Mouse (Mus musculus) C2C12 (cell line): Measurements from ENCODE around the gene Itpkb.

Experiments
- CTCF ChIP-seq: IDR thresholded peaks from one replicate; pipeline ENCODE4 v1.5.1; 2011; ENCODE audit not compliant: control insufficient read depth, insufficient read depth, insufficient read length
- USF1 ChIP-seq: IDR thresholded peaks from one replicate; pipeline ENCODE4 v1.6.1; 2011; ENCODE audit warnings: low read depth, mild to moderate bottlenecking, control low read depth, moderate library complexity

DNA sequence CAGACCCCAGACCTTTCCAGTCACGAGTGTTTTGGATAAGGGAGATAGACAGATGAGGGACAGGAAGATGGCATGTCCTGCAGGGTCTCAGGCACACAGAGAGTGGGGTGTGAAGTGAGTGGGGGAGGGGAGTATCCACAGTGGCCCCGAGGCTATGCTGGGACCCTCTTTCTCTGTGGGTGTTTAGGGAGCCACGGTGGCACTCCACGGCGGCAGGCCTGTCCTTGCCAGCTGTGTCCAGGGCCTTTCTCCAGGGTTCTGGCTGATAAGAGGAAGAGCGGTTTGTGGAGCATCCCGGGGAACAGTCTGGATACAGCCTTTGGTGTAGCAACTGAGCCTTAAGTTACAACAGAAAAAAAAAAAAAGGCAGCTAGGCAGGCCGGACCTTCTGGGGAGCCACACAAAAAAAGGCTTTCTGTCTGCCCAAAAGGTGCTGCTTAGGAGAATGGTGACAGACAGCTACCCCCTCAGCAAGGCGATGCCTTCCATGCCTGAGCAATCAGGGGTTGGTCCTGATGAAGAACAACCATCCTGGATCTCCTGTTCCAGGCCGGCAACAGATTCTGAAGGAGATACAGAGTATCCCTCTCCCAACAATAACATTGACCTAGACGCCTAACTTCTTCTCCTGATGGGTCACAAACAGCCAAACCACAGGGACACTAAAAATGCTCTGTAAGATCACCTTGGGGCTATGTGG, 76.2 kb downstream of the Itpkb start:
- TF ChIP-seq USF1: no peak
- TF ChIP-seq CTCF: no peak
